Mouse (Mus musculus) bone marrow macrophage, adult 2 months (primary cell): ENCODE results near the gene Aldh2.

Experiments used
- CTCF ChIP-seq: IDR thresholded peaks from 2 replicates; pipeline ENCODE4 v1.5.1; 2012; ENCODE audit warnings: low read depth, mild to moderate bottlenecking, low read length, moderate library complexity
- POLR2A ChIP-seq: IDR thresholded peaks from 2 replicates; pipeline ENCODE4 v1.6.1; 2012; ENCODE audit warnings: mild to moderate bottlenecking, low read depth, low read length, borderline replicate concordance

DNA sequence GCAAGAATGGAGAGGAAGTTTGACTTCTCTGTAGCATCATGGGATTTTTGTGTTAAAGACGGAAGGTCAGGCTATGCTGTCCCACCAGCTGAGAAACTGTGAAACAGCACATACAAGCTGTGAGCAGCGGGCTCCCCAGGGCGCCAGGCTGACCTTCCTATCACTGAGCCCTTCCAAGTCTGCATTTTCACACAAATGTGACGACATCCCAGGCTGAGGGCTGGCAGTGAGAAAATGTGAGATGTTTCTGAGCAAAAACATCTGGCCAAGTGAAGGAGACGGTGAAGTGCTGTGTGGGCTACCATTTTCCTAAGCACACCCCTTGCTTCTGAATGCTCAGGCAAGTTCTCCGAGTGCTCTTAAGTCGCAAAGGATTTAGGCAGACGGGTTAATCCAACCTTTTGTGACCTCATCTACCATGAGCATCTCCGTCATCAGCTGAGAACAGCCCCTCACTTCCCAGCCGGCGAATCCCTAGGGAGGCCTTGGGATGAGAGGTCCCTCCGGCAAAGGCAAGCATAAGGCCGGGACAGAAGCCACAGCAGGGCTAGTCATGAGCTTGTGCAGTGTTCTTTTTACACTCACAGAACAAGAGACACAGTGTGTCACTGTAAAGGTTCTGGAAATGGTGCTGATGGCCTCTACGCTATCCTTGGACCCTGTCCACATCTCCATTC, 67.7 kb downstream of the Aldh2 start:
- TF ChIP-seq CTCF (no peak), POLR2A (no peak)
